ENCODE assay signal across 9 mouse cellular contexts in genomic region chr11:35452413-35452812, GRCm38 (mm10).
DNase-seq lines count a peak whose midpoint lies in the region; ATAC-seq and TF ChIP-seq lines count a peak whose summit lies in the region.
"Had no signal": no experiment of that assay in that cellular context is flagged by ENCODE, and none has a peak within 500 bp of the region (broad histone marks: within the 10 kb centered on the region; RNA-seq: fewer than 3 reads in every experiment).

No protein-coding gene starts in this region.

- no peaks in the 10 kb centered on the region for H3K36me3 ChIP-seq in lung, embryonic 15.5 days
- H3K36me3 ChIP-seq in embryonic facial prominence, embryonic 11.5 days (replicated peaks; ENCODE audit: control insufficient read depth, insufficient read depth, low read depth, low read length) = no peaks in the 10 kb centered on the region
- no peaks in the 10 kb centered on the region for H3K36me3 ChIP-seq in kidney, postnatal 0 days (ENCODE audit: insufficient read depth, low read length)
- H3K36me3 ChIP-seq in midbrain, embryonic 15.5 days (replicated peaks) = no peaks in the 10 kb centered on the region
- H3K36me3 ChIP-seq: embryonic facial prominence, embryonic 15.5 days had no signal

- no peaks in the 10 kb centered on the region; the same call in 1 of the 2 replicates for H3K27me3 ChIP-seq in lung, embryonic 15.5 days
- no peaks in the 10 kb centered on the region for H3K27me3 ChIP-seq in embryonic facial prominence, embryonic 11.5 days (ENCODE audit: control insufficient read depth, insufficient read depth, low read length)
- no peaks in the 10 kb centered on the region for H3K27me3 ChIP-seq in kidney, postnatal 0 days (ENCODE audit: insufficient read depth, low read length)
- H3K27me3 ChIP-seq in midbrain, embryonic 15.5 days (replicated peaks) = peaks cover 67% of the 10 kb centered on the region
- H3K27me3 ChIP-seq: embryonic facial prominence, embryonic 15.5 days had no signal

- 54% methylated on average over 5 of the region's 5 CpGs for WGBS in lung, embryonic 15.5 days
- 22% methylated on average over 5 of the region's 5 CpGs for WGBS in embryonic facial prominence, embryonic 11.5 days
- WGBS in kidney, postnatal 0 days = 55% methylated on average over 5 of the region's 5 CpGs
- WGBS in midbrain, embryonic 15.5 days = 15% methylated on average over 5 of the region's 5 CpGs

- ATAC-seq in lung, embryonic 15.5 days (ENCODE audit: borderline replicate concordance, extremely low read depth, low FRiP score, low TSS enrichment) = peak; percentile 49; the same call in 1 of the 2 replicates
- no peak; the same call in 1 of the 2 replicates for ATAC-seq in embryonic facial prominence, embryonic 11.5 days (replicated peaks; ENCODE audit: insufficient number of reproducible peaks, low FRiP score, low TSS enrichment, low read depth)
- peak; percentile 55; the same call in 1 of the 2 replicates for ATAC-seq in kidney, postnatal 0 days (replicated peaks; ENCODE audit: low FRiP score, low read depth)
- ATAC-seq in midbrain, embryonic 15.5 days (replicated peaks) = peak; percentile 81

- DNase-seq in cerebellum, adult 9-10 months = peak; percentile 5
- DNase-seq in cerebellum, adult 11-12 months = no peak
- DNase-seq in lung, postnatal 14 days = no peak
- DNase-seq in embryonic facial prominence, embryonic 11.5 days (ENCODE audit: low spot score) = peak; percentile 64
- peak; percentile 64 for DNase-seq in kidney, postnatal 0 days (ENCODE audit: low spot score)
- DNase-seq in spleen, postnatal 4 days (ENCODE audit: low spot score in 2 of 2) = no peak

- no peaks in the 10 kb centered on the region for H3K9me3 ChIP-seq in lung, embryonic 15.5 days
- H3K9me3 ChIP-seq in embryonic facial prominence, embryonic 11.5 days (replicated peaks; ENCODE audit: control insufficient read depth, low read length) = no peaks in the 10 kb centered on the region
- H3K9me3 ChIP-seq in kidney, postnatal 0 days (replicated peaks; ENCODE audit: low read length) = no peaks in the 10 kb centered on the region
- H3K9me3 ChIP-seq in midbrain, embryonic 15.5 days = no peaks in the 10 kb centered on the region
- H3K9me3 ChIP-seq: embryonic facial prominence, embryonic 15.5 days had no signal

- H3K4me1 ChIP-seq in lung, embryonic 15.5 days = peaks cover 6% of the 10 kb centered on the region
- no peaks in the 10 kb centered on the region; the same call in 1 of the 2 replicates for H3K4me1 ChIP-seq in embryonic facial prominence, embryonic 11.5 days (ENCODE audit: control insufficient read depth, insufficient read depth, low read length)
- peaks cover 7% of the 10 kb centered on the region; the same call in 1 of the 2 replicates for H3K4me1 ChIP-seq in kidney, postnatal 0 days (replicated peaks; ENCODE audit: insufficient read depth, low read length)
- H3K4me1 ChIP-seq in midbrain, embryonic 15.5 days = peaks cover 24% of the 10 kb centered on the region

- H3K9ac ChIP-seq in lung, embryonic 15.5 days = no peak overlapping the region
- H3K9ac ChIP-seq in embryonic facial prominence, embryonic 11.5 days (replicated peaks; ENCODE audit: low read length) = no peak overlapping the region
- H3K9ac ChIP-seq in kidney, postnatal 0 days (ENCODE audit: low read depth, low read length) = no peak overlapping the region
- no peak overlapping the region for H3K9ac ChIP-seq in midbrain, embryonic 15.5 days
- H3K9ac ChIP-seq: embryonic facial prominence, embryonic 15.5 days had no signal

- H3K4me3 ChIP-seq in lung, embryonic 15.5 days = no peak overlapping the region
- H3K4me3 ChIP-seq in embryonic facial prominence, embryonic 11.5 days (ENCODE audit: low read depth, low read length) = no peak overlapping the region
- no peak overlapping the region for H3K4me3 ChIP-seq in kidney, postnatal 0 days (replicated peaks; ENCODE audit: low read depth, low read length)
- no peak overlapping the region for H3K4me3 ChIP-seq in midbrain, embryonic 15.5 days
- H3K4me3 ChIP-seq: embryonic facial prominence, embryonic 15.5 days had no signal

- H3K27ac ChIP-seq in lung, embryonic 15.5 days = no peak overlapping the region
- H3K27ac ChIP-seq in embryonic facial prominence, embryonic 11.5 days (replicated peaks; ENCODE audit: low read depth, low read length) = no peak overlapping the region
- H3K27ac ChIP-seq in kidney, postnatal 0 days = no peak overlapping the region
- no peak overlapping the region for H3K27ac ChIP-seq in midbrain, embryonic 15.5 days
- H3K27ac ChIP-seq: embryonic facial prominence, embryonic 15.5 days had no signal

- TF ChIP-seq CTCF in kidney, postnatal 0 days (IDR thresholded peaks at IDR 0.05; ENCODE audit: low read depth) = peak; percentile 69

- no peak overlapping the region for H3K4me2 ChIP-seq in lung, embryonic 15.5 days
- no peak overlapping the region for H3K4me2 ChIP-seq in embryonic facial prominence, embryonic 11.5 days (ENCODE audit: low read depth, low read length)
- H3K4me2 ChIP-seq in kidney, postnatal 0 days (ENCODE audit: low read length) = no peak overlapping the region
- H3K4me2 ChIP-seq in midbrain, embryonic 15.5 days = no peak overlapping the region
- H3K4me2 ChIP-seq: embryonic facial prominence, embryonic 15.5 days had no signal

Comparison
In these comparisons a context has a peak if more than half of its experiments do, and no peak if none do; other contexts are left out.
1. DNase-seq: peak in cerebellum, adult 9-10 months (single experiment), embryonic facial prominence, embryonic 11.5 days (single experiment) and kidney, postnatal 0 days (single experiment); none in cerebellum, adult 11-12 months (single experiment), lung, postnatal 14 days (single experiment) and spleen, postnatal 4 days (0 of 2).